Comparison of ENCODE assay signal across 10 mouse cellular contexts in the genomic region with DNA sequence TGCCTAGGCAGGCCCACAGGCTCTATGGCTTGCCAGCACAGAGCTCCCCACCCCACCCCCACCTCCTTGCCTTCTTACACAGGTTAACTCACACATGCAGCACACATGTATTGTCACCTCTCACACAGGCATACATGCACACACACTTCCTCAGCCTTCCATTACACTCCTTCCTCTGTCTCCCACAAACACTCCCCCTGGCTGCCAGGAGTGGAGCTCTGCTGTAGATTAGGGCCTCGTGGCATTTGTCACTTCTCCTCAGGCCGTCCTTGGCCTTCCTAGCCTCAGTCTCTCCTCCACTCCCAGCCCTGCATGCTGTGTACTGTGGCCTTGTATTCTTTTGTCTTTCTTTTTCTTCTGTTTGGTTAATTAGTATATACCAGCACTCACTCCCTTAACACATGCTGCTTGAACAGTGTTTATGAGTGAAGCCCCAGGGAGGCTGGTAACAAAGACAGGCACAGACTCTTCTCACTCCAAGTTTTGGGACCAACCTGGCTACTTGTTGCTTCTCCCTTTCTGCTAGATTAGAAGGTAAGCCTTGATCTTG. TPM values are rescaled to one million over a fixed set of nuclear protein-coding genes. Genes with fewer than 3 reads are reported as not detected.
DNase-seq lines count a peak whose midpoint lies in the region; ATAC-seq and TF ChIP-seq lines count a peak whose summit lies in the region.
"Had no signal": no experiment of that assay in that cellular context is flagged by ENCODE, and none has a peak within 500 bp of the region (broad histone marks: within the 10 kb centered on the region; RNA-seq: fewer than 3 reads in every experiment).

No protein-coding gene starts in this region.

- peaks cover 58% of the 10 kb centered on the region for H3K4me1 ChIP-seq in cerebellum, adult 2 months (ENCODE audit: control insufficient read depth, insufficient read depth, low read length)
- peaks cover 69% of the 10 kb centered on the region for H3K4me1 ChIP-seq in kidney, embryonic 16.5 days (ENCODE audit: insufficient read depth, low read length)
- H3K4me1 ChIP-seq in cortical plate, adult 2 months (ENCODE audit: control insufficient read depth, insufficient read depth, low read length): peaks cover 8% of the 10 kb centered on the region
- peaks cover 64% of the 10 kb centered on the region for H3K4me1 ChIP-seq in midbrain, embryonic 13.5 days (replicated peaks)

- no peak overlapping the region for H3K4me2 ChIP-seq in kidney, embryonic 16.5 days (replicated peaks; ENCODE audit: low read depth, low read length)
- H3K4me2 ChIP-seq in midbrain, embryonic 13.5 days (replicated peaks): no peak overlapping the region

- H3K36me3 ChIP-seq in kidney, embryonic 16.5 days (ENCODE audit: insufficient read depth, low read length): peaks cover 5% of the 10 kb centered on the region; the same call in 1 of the 2 replicates
- H3K36me3 ChIP-seq in midbrain, embryonic 13.5 days: peaks cover 10% of the 10 kb centered on the region; the same call in 1 of the 2 replicates

- 13% methylated on average over 2 of the region's 2 CpGs for WGBS in cerebellum, adult 2 months
- 32% methylated on average over 2 of the region's 2 CpGs for WGBS in kidney, embryonic 16.5 days
- 7% methylated on average over 2 of the region's 2 CpGs for WGBS in midbrain, embryonic 13.5 days

- H3K9ac ChIP-seq in kidney, embryonic 16.5 days (replicated peaks; ENCODE audit: low read length): no peak overlapping the region
- no peak overlapping the region for H3K9ac ChIP-seq in midbrain, embryonic 13.5 days (replicated peaks)

- H3K4me3 ChIP-seq in cerebellum, adult 2 months (replicated peaks; ENCODE audit: insufficient read depth, low read depth, low read length): no peak overlapping the region
- H3K4me3 ChIP-seq in kidney, embryonic 16.5 days (ENCODE audit: low read length): no peak overlapping the region
- no peak overlapping the region for H3K4me3 ChIP-seq in cortical plate, adult 2 months (ENCODE audit: insufficient read depth, low read length)
- H3K4me3 ChIP-seq in midbrain, embryonic 13.5 days (replicated peaks): no peak overlapping the region

- H3K27me3 ChIP-seq in cerebellum, adult 2 months (ENCODE audit: control insufficient read depth, insufficient read depth, low read length): no peaks in the 10 kb centered on the region
- H3K27me3 ChIP-seq in kidney, embryonic 16.5 days (ENCODE audit: insufficient read depth, low read length): no peaks in the 10 kb centered on the region
- H3K27me3 ChIP-seq in midbrain, embryonic 13.5 days: no peaks in the 10 kb centered on the region

- peak; percentile 17; the same call in 1 of the 2 replicates for TF ChIP-seq CTCF in cerebellum, adult 2 months (IDR thresholded peaks at IDR 0.05; ENCODE audit: borderline replicate concordance, insufficient read depth, low read depth, low read length)
- peak; percentile 21; the same call in 1 of the 2 replicates for TF ChIP-seq CTCF in cortical plate, adult 2 months (IDR thresholded peaks at IDR 0.05; ENCODE audit: extremely low read depth, insufficient read depth, low read length)

- H3K27ac ChIP-seq in cerebellum, adult 2 months (ENCODE audit: insufficient read depth, low read length): no peak overlapping the region
- H3K27ac ChIP-seq in kidney, embryonic 16.5 days (ENCODE audit: low read length): 0 out of 2 replicates have a peak overlapping the region, but pooled peaks have one; percentile 0
- no peak overlapping the region for H3K27ac ChIP-seq in cortical plate, adult 2 months (ENCODE audit: insufficient read depth, low read length)
- H3K27ac ChIP-seq in midbrain, embryonic 13.5 days: peak overlapping the region; percentile 52

- TF ChIP-seq POLR2A in cerebellum, adult 2 months (IDR thresholded peaks at IDR 0.05; ENCODE audit: borderline replicate concordance, insufficient read depth, low read length): no peak
- no peak for TF ChIP-seq POLR2A in cortical plate, adult 2 months (IDR thresholded peaks at IDR 0.05; ENCODE audit: extremely low read depth, insufficient read depth, low read length)

- H3K9me3 ChIP-seq in kidney, embryonic 16.5 days (ENCODE audit: low read length): no peaks in the 10 kb centered on the region
- H3K9me3 ChIP-seq in midbrain, embryonic 13.5 days: no peaks in the 10 kb centered on the region

- no peak for ATAC-seq in kidney, embryonic 16.5 days (ENCODE audit: low FRiP score, low TSS enrichment)
- no peak for ATAC-seq in midbrain, embryonic 13.5 days
- no peak for ATAC-seq in erythroblast, adult 5-6 weeks (replicated peaks; ENCODE audit: low FRiP score, poor library complexity, severe bottlenecking)
- ATAC-seq: inflammation-experienced regulatory T-cells, adult 6 months had no signal

- peak in 1 of 2 experiments; percentile 6 for DNase-seq in cerebellum, adult 2 months
- DNase-seq in cerebellum, postnatal 14 days: no peak
- no peak for DNase-seq in kidney, postnatal 25 days
- DNase-seq in left cerebral cortex, adult 9 months (ENCODE audit: low spot score in 2 of 2): no peak
- DNase-seq: lung, postnatal 14 days had no signal

RNA-seq across cellular contexts. Expression of gene Ahdc1, which starts 15.8 kb away (rescaled TPM):
- 30.8 and 34.3 TPM in 2 replicates for polyA plus RNA-seq in cerebellum, adult 2 months (2012; rRNA removed)
- polyA plus RNA-seq in kidney, embryonic 16.5 days (2015; fragmentation: Nextera tagmentation; extraction: Ambion mirVana): 9.8 and 11.7 TPM in 2 replicates
- polyA plus RNA-seq in cortical plate, adult 2 months (2012; rRNA removed): 23.8 and 26.4 TPM in 2 replicates
- polyA plus RNA-seq in midbrain, embryonic 13.5 days (2015; fragmentation: Nextera tagmentation; extraction: Ambion mirVana): 10.4 and 12.6 TPM in 2 replicates
- 1.2 and 10.2 TPM in 2 replicates for total RNA-seq in erythroblast, adult 5-6 weeks (2015; ENCODE audit: low replicate concordance)
- total RNA-seq in erythroblast, adult 5-6 weeks (2017; ENCODE audit: low replicate concordance): 0.17 and 4.2 TPM in 2 replicates

RNA-seq across cellular contexts. Expression of gene Fgr, which starts 53.0 kb away (rescaled TPM):
- 0.32 and 0.38 TPM in 2 replicates for polyA plus RNA-seq in cerebellum, adult 2 months (2012; rRNA removed)
- 0.44 and 0.58 TPM in 2 replicates for polyA plus RNA-seq in kidney, embryonic 16.5 days (2015; fragmentation: Nextera tagmentation; extraction: Ambion mirVana)
- 0.11 and 0.15 TPM in 2 replicates for polyA plus RNA-seq in cortical plate, adult 2 months (2012; rRNA removed)
- polyA plus RNA-seq in midbrain, embryonic 13.5 days (2015; fragmentation: Nextera tagmentation; extraction: Ambion mirVana): 0.12 TPM in 1 of 2 replicates, not detected in the other
- total RNA-seq in erythroblast, adult 5-6 weeks (2015; ENCODE audit: low replicate concordance): 12.1 and 21.5 TPM in 2 replicates
- total RNA-seq in erythroblast, adult 5-6 weeks (2017; ENCODE audit: low replicate concordance): 13.4 and 18.7 TPM in 2 replicates

Comparison
In these comparisons a context has a peak if more than half of its experiments do, and no peak if none do; other contexts are left out.
1. H3K27ac ChIP-seq: peak in kidney, embryonic 16.5 days (single experiment) and midbrain, embryonic 13.5 days (single experiment); none in cerebellum, adult 2 months (single experiment) and cortical plate, adult 2 months (single experiment).